Mouse (Mus musculus) CD4-positive naive resting alpha-beta T cell, adult 57 days (primary cell): ENCODE data around the gene Galnt16. TPM values are rescaled to one million over a fixed set of nuclear protein-coding genes. Genes with fewer than 3 reads are reported as not detected.

Source experiments
- total RNA-seq: library from RNA; stranded (reverse); gene quantifications from one replicate; pipeline ENCODE4 v1.2.4, GENCODE M21; 2023

Gene Galnt16
- total RNA-seq: not detected

DNA sequence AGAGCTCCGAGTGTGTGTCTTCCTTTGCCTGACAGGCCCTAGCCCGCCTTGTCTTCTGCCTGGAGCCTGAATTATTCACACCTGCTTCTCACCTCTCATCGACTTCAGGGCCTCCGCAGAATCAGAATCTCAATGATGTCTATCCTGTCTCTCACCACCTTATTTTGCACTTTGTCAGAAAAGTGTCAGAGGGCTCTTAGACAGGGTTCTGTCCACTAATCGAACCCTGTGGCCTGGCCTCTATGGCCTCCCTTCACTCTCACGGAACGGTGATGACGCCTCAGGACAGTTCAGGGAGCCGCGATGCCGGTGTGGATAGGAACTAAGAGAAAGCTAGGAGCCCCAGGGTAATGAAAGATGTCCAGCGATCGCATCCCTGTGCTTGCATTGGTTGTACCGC lies at the start of gene Galnt16:
Gene Galnt16, plus strand, starts transcription at position 301 of the 400 bp plus-strand sequence.

DNA sequence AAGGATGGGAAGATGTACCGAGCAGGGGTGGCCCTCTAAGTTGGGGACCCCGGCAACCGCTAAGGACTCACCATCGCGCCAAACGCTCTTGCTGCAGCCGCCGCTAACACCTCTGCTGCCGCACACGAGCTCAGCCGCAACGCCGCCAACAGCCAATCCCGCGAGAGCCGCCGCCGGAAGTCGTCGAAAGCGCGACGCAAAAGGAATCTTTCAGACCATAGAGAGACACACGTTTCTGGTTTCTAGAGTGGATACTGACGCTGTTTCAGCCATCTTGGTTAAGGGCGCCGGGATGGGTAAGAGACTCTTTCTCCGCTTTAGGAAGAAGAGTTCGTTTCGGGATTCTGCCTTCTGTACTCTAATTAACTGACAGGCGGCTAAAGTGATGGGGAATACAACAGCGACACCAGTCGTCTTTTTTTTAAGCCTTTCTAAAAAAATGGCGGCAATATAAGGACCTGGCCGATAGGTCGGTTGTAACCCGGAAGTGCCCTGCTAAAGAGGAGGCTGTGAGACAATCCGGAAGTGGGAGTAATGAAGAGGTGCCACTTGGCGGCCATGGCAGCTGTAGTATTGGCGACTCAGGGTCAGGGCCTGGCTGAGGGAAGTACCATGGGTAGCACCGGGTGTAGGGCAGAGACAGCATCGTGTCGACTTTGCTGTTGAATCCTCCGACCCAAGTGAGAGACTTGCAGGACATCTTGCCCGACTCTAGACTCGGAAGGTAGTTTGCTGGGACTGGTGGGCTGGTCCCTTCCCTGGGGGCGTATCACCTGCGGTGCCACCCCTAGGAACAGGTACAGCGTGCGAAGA lies 125.8 kb downstream of the Galnt16 start, which contains the start of the genes Slc39a9 and Erh:
Gene Slc39a9, plus strand, starts transcription at position 191 of the 813 bp plus-strand sequence.
Gene Erh, minus strand, starts transcription at position 649 of the 813 bp plus-strand sequence.

Other genes with a start within 250 kb of the Galnt16 start
- 57.4 TPM for gene Dcaf5, start 81.7 kb upstream of the Galnt16 start, total RNA-seq
- gene Exd2, start 55.2 kb upstream of the Galnt16 start, total RNA-seq: 44.4 TPM
- gene Slc39a9, start 125.6 kb downstream of the Galnt16 start, total RNA-seq: 39.3 TPM
- 69.4 TPM for gene Erh, start 126.1 kb downstream of the Galnt16 start, total RNA-seq
- gene Plekhd1, start 174.3 kb downstream of the Galnt16 start, total RNA-seq: 1.2 TPM
- gene Ccdc177, start 242.4 kb downstream of the Galnt16 start, total RNA-seq: not detected